Comparison of ENCODE assay signal across 22 mouse cellular contexts in the genomic region with DNA sequence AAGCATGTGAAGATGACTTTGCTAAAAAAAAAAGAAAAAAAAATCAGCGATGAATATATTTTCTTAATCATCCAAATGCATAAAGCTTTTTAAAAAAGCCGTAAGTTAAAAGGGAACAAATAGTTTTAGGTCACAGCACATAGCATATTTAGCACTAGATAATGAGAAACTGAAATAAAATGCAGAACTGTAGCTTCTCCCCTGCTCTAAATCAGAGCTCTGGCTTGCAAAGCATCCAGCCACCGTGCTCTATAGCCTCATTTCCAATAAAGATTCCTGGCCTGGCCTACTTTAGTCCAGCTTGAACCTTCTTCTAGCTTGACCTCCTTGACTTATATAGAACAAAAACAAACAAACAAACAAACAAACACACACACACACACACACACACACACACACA.
DNase-seq lines count a peak whose midpoint lies in the region; ATAC-seq and TF ChIP-seq lines count a peak whose summit lies in the region.
"Had no signal": no experiment of that assay in that cellular context is flagged by ENCODE, and none has a peak within 500 bp of the region (broad histone marks: within the 10 kb centered on the region; RNA-seq: fewer than 3 reads in every experiment).

No protein-coding gene starts in this region.

- 69% methylated on average over 3 of the region's 3 CpGs for WGBS in liver, embryonic 12.5 days (ENCODE audit: insufficient replicate concordance)

- no peak overlapping the region for H3K4me2 ChIP-seq in liver, embryonic 12.5 days

- no peaks in the 10 kb centered on the region for H3K4me1 ChIP-seq in liver, embryonic 12.5 days

- peak; percentile 91 for ATAC-seq in frontal cortex, adult (ENCODE audit: low TSS enrichment)
- ATAC-seq in liver, embryonic 12.5 days: no peak
- ATAC-seq: activated CD4-positive, CD25-positive, alpha-beta regulatory T cell, adult 4 months; CD4-positive, CD25-positive, alpha-beta regulatory T cell, adult 4 months; Patski had no signal

- H3K27me3 ChIP-seq in liver, embryonic 12.5 days (replicated peaks): no peaks in the 10 kb centered on the region
- H3K27me3 ChIP-seq: CH12.LX had no signal

- no peak overlapping the region for H3K4me3 ChIP-seq in layer of hippocampus, adult 2 months
- no peak overlapping the region for H3K4me3 ChIP-seq in liver, embryonic 12.5 days

- H3K9ac ChIP-seq in liver, embryonic 12.5 days: no peak overlapping the region

- H3K9me3 ChIP-seq in liver, embryonic 12.5 days (replicated peaks): no peaks in the 10 kb centered on the region

- DNase-seq in frontal cortex, postnatal 14 days (ENCODE audit: low spot score in 2 of 2): no peak
- DNase-seq in layer of hippocampus, adult 2 months (ENCODE audit: low spot score in 2 of 2): no peak
- no peak for DNase-seq in layer of hippocampus, adult 9-10 months (ENCODE audit: low spot score)
- DNase-seq in brain, adult 2 months (ENCODE audit: low read depth, low spot score): peak; percentile 42
- DNase-seq: adrenal gland, adult 2 months; adrenal gland, adult 8-10 months; adrenal gland, postnatal 10 days; adrenal gland, postnatal 14 days; adrenal gland, postnatal 25 days; adrenal gland, postnatal 36 days; B cell, adult 2 months; cerebellum, adult 11 months; cerebellum, adult 11-12 months; cerebellum, adult 18-20 months; cerebellum, adult 2 months had no signal

- no peak for TF ChIP-seq CTCF in layer of hippocampus, adult 2 months (conservative IDR thresholded peaks at IDR 0.05)

- H3K36me3 ChIP-seq in liver, embryonic 12.5 days: no peaks in the 10 kb centered on the region
- H3K36me3 ChIP-seq: G1E had no signal

- H3K27ac ChIP-seq in layer of hippocampus, adult 2 months: peak overlapping the region; percentile 43; the same call in 1 of the 2 replicates
- H3K27ac ChIP-seq in liver, embryonic 12.5 days: no peak overlapping the region
